Mouse (Mus musculus) CH12.LX (cell line): Measurements from ENCODE around the gene Cyp2u1.

Experiments
- CTCF ChIP-seq, 2 experiments: IDR thresholded peaks in 1 of 2; conservative IDR thresholded peaks in 1 of 2; 2 replicates each; pipeline ENCODE4 v1.5.1; 2011 to 2012; ENCODE audit warnings: low read depth in 2 of 2, low read length in 2 of 2, improper control_type of control experiment in 1 of 2, inconsistent platforms in 1 of 2, mild to moderate bottlenecking in 1 of 2, moderate library complexity in 1 of 2
- E2F4 ChIP-seq: IDR thresholded peaks from 2 replicates; pipeline ENCODE4 v1.6.1; 2011; ENCODE audit warnings: low read depth, low read length, improper control_type of control experiment; ENCODE audit not compliant: insufficient replicate concordance
- ELF1 ChIP-seq: IDR thresholded peaks from 2 replicates; pipeline ENCODE4 v1.6.1; 2014; ENCODE audit warnings: low read depth, mild to moderate bottlenecking, inconsistent platforms, low read length, improper control_type of control experiment
- ETS1 ChIP-seq: conservative IDR thresholded peaks from 2 replicates; pipeline ENCODE4 v1.6.1; 2012; ENCODE audit warnings: low read depth, mild to moderate bottlenecking, inconsistent platforms, low read length, improper control_type of control experiment, moderate library complexity
- GABPA ChIP-seq: IDR thresholded peaks from 2 replicates; pipeline ENCODE4 v1.6.1; 2012; ENCODE audit warnings: low read depth, low read length, improper control_type of control experiment, inconsistent platforms; ENCODE audit not compliant: insufficient replicate concordance
- MAFK ChIP-seq: IDR thresholded peaks from 2 replicates; pipeline ENCODE4 v1.6.1; 2011; ENCODE audit warnings: low read length, improper control_type of control experiment; ENCODE audit not compliant: insufficient replicate concordance
- MAX ChIP-seq: IDR thresholded peaks from 2 replicates; pipeline ENCODE4 v1.6.1; 2011; ENCODE audit warnings: low read length, improper control_type of control experiment
- MXI1 ChIP-seq: IDR thresholded peaks from 2 replicates; pipeline ENCODE4 v1.6.1; 2011; ENCODE audit warnings: mild to moderate bottlenecking, low read depth, low read length, improper control_type of control experiment
- POLR2A ChIP-seq: IDR thresholded peaks from 2 replicates; pipeline ENCODE4 v1.6.1; 2011; ENCODE audit warnings: low read depth, mild to moderate bottlenecking, improper control_type of control experiment, low read length
- RAD21 ChIP-seq: IDR thresholded peaks from 2 replicates; pipeline ENCODE4 v1.6.1; 2011; ENCODE audit warnings: low read depth, mild to moderate bottlenecking, low read length, improper control_type of control experiment, moderate library complexity
- RCOR1 ChIP-seq: conservative IDR thresholded peaks from 2 replicates; pipeline ENCODE4 v1.6.1; 2012; ENCODE audit warnings: low read depth, mild to moderate bottlenecking, inconsistent platforms, low read length, improper control_type of control experiment
- SIN3A ChIP-seq: IDR thresholded peaks from 2 replicates; pipeline ENCODE4 v1.6.1; 2012; ENCODE audit warnings: low read length, improper control_type of control experiment, inconsistent platforms
- TCF12 ChIP-seq: IDR thresholded peaks from 2 replicates; pipeline ENCODE4 v1.6.1; 2014; ENCODE audit warnings: low read depth, mild to moderate bottlenecking, inconsistent platforms, low read length, improper control_type of control experiment

DNA sequence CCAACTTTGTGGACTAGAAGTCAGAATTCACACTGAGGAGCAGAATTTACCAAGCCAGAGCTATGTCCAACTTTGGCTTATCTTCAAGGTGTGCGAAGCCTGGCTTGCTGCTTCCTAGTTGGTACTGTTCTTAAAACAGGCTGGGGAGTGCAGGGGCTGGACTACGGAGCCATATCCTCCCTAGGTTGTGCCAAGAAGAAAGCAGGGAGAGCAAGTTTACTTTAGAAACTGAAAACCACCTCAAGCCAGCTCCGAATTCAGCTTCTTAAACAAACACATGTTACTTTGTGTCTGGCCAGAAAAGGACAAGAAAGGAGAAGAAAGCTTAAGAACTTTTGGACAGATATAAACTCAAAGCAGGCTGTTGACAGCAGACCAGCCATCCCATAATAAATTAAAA, 37.9 kb upstream of the Cyp2u1 start:
- TF ChIP-seq RAD21 = no peak
- TF ChIP-seq GABPA = no peak
- no peak for TF ChIP-seq MAFK
- TF ChIP-seq E2F4 = no peak
- no peak for TF ChIP-seq CTCF (conservative IDR thresholded peaks at IDR 0.05 in 1 of 2, IDR thresholded peaks at IDR 0.05 in 1 of 2; ENCODE audit: low read depth in 2 of 2, low read length in 2 of 2)
- no peak for TF ChIP-seq MXI1
- TF ChIP-seq ETS1 = no peak
- TF ChIP-seq TCF12 = no peak
- no peak for TF ChIP-seq POLR2A
- no peak for TF ChIP-seq RCOR1
- TF ChIP-seq ELF1 = no peak
- TF ChIP-seq MAX = no peak
- no peak for TF ChIP-seq SIN3A
